Mouse (Mus musculus) brain, adult 2 months (tissue): ENCODE measurements around the gene Qars.

Experiments
- DNase-seq: peaks from one replicate; pipeline ENCODE4 v3.0.0; 2011; ENCODE audit warnings: low read depth, low spot score

Qars gene

GRCm38 (mm10) chr9:108486973-108487530, 20.5 kb upstream of the Qars start:
- no peak for DNase-seq

- DNase-seq: no peak
Observed at GRCm38 (mm10) chr9:108488403-108488802, 19.1 kb upstream of the Qars start.

- no peak for DNase-seq
Observed at GRCm38 (mm10) chr9:108489215-108489614, 18.3 kb upstream of the Qars start.

- DNase-seq: no peak
Observed at GRCm38 (mm10) chr9:108489702-108490558, 17.6 kb upstream of the Qars start.

GRCm38 (mm10) chr9:108490559-108491285, 16.8 kb upstream of the Qars start, which contains the start of gene Usp19:
Gene Usp19 (plus strand): TSS chr9:108490602.
- DNase-seq: peak; percentile 100

GRCm38 (mm10) chr9:108491286-108491580, 16.3 kb upstream of the Qars start:
- no peak for DNase-seq

GRCm38 (mm10) chr9:108492043-108492750, 15.3 kb upstream of the Qars start:
- DNase-seq: peak; percentile 11

- no peak for DNase-seq
Observed at GRCm38 (mm10) chr9:108493246-108493645, 14.3 kb upstream of the Qars start.

- no peak for DNase-seq
Observed at GRCm38 (mm10) chr9:108494146-108494825, 13.2 kb upstream of the Qars start.

GRCm38 (mm10) chr9:108494905-108495304, 12.6 kb upstream of the Qars start:
- no peak for DNase-seq

- no peak for DNase-seq
Observed at GRCm38 (mm10) chr9:108499231-108499630, 8.3 kb upstream of the Qars start.

GRCm38 (mm10) chr9:108499943-108500342, 7.6 kb upstream of the Qars start:
- DNase-seq: no peak

- no peak for DNase-seq
Observed at GRCm38 (mm10) chr9:108506901-108507300, 605 bp upstream of the Qars start.

GRCm38 (mm10) chr9:108508776-108509175, 1.3 kb downstream of the Qars start:
- no peak for DNase-seq

- peak; percentile 98 for DNase-seq
Observed at GRCm38 (mm10) chr9:108516380-108517251, 9.1 kb downstream of the Qars start, which contains the start of gene Qrich1. Gene Qrich1 (plus strand): TSS chr9:108516806.

GRCm38 (mm10) chr9:108517253-108517930, 9.9 kb downstream of the Qars start:
- peak; percentile 92 for DNase-seq

GRCm38 (mm10) chr9:108517931-108518332, 10.4 kb downstream of the Qars start:
- DNase-seq: peak; percentile 80

GRCm38 (mm10) chr9:108521604-108522003, 14.1 kb downstream of the Qars start:
- no peak for DNase-seq

GRCm38 (mm10) chr9:108523341-108523740, 15.8 kb downstream of the Qars start:
- no peak for DNase-seq

- peak; percentile 13 for DNase-seq
Observed at GRCm38 (mm10) chr9:108525400-108525799, 17.9 kb downstream of the Qars start.
